Mouse (Mus musculus) CH12.LX (cell line): ENCODE data around the gene Lamtor2.

Experiments used
- CTCF ChIP-seq, 2 experiments: IDR thresholded peaks in 1 of 2; conservative IDR thresholded peaks in 1 of 2; 2 replicates each; pipeline ENCODE4 v1.5.1; 2011 to 2012; ENCODE audit warnings: low read depth in 2 of 2, low read length in 2 of 2, improper control_type of control experiment in 1 of 2, inconsistent platforms in 1 of 2, mild to moderate bottlenecking in 1 of 2, moderate library complexity in 1 of 2
- EP300 ChIP-seq: IDR thresholded peaks from 2 replicates; pipeline ENCODE4 v1.6.1; 2011; ENCODE audit warnings: low read length, improper control_type of control experiment
- MAX ChIP-seq: IDR thresholded peaks from 2 replicates; pipeline ENCODE4 v1.6.1; 2011; ENCODE audit warnings: low read length, improper control_type of control experiment
- MAZ ChIP-seq: IDR thresholded peaks from 2 replicates; pipeline ENCODE4 v1.6.1; 2012; ENCODE audit warnings: low read depth, mild to moderate bottlenecking, inconsistent platforms, low read length, improper control_type of control experiment, moderate library complexity
- POLR2A ChIP-seq: IDR thresholded peaks from 2 replicates; pipeline ENCODE4 v1.6.1; 2011; ENCODE audit warnings: low read depth, mild to moderate bottlenecking, improper control_type of control experiment, low read length
- SMC3 ChIP-seq: IDR thresholded peaks from 2 replicates; pipeline ENCODE4 v1.6.1; 2011; ENCODE audit warnings: low read depth, low read length, improper control_type of control experiment
- USF1 ChIP-seq: IDR thresholded peaks from 2 replicates; pipeline ENCODE4 v1.6.1; 2014; ENCODE audit warnings: low read depth, mild to moderate bottlenecking, inconsistent platforms, low read length, improper control_type of control experiment
- ZC3H11A ChIP-seq: IDR thresholded peaks from 2 replicates; pipeline ENCODE4 v1.6.1; 2012; ENCODE audit warnings: low read depth, mild to moderate bottlenecking, inconsistent platforms, low read length, improper control_type of control experiment

- TF ChIP-seq CTCF (conservative IDR thresholded peaks at IDR 0.05 in 1 of 2, IDR thresholded peaks at IDR 0.05 in 1 of 2; ENCODE audit: low read depth in 2 of 2, low read length in 2 of 2) (no peak), SMC3 (no peak), POLR2A (no peak), ZC3H11A (no peak), USF1 (no peak), MAZ (no peak), MAX (no peak), EP300 (no peak)
Measured at GRCm38 (mm10) chr3:88521156-88521555, 31.7 kb downstream of the Lamtor2 start.
